Mouse (Mus musculus) limb, embryonic 14.5 days (tissue): ENCODE measurements around the gene Diras1. TPM values are rescaled to one million over a fixed set of nuclear protein-coding genes. Genes with fewer than 3 reads are reported as not detected.
A peak's percentile ranks its signal among the peaks of the same experiment; 100 is the strongest.

Experiments used
- ATAC-seq: fragments of 200-750 bp; cut with Nextera tagmentation; 2 replicates; pipeline ENCODE4 v1.8.0; 2017; ENCODE audit warnings: low read depth, moderate number of reproducible peaks, moderate TSS enrichment; ENCODE audit not compliant: low FRiP score
- DNase-seq: peaks from one replicate; pipeline ENCODE4 v3.0.0-alpha.2; 2015; ENCODE audit warnings: low spot score
- H3K27ac ChIP-seq: fragments of 300-500 bp; sonication (generic); replicated peaks from 2 replicates; pipeline ENCODE4 v1.5.1; 2014; ENCODE audit warnings: low read depth, mild to moderate bottlenecking, low read length, moderate library complexity, mixed read lengths
- H3K27me3 ChIP-seq: fragments of 300-500 bp; sonication (generic); 2 replicates; pipeline ENCODE4 v1.6.1; 2014; ENCODE audit warnings: low read length, mixed read lengths; ENCODE audit not compliant: control insufficient read depth, insufficient read depth
- H3K36me3 ChIP-seq: fragments of 300-500 bp; sonication (generic); 2 replicates; pipeline ENCODE4 v1.6.1; 2014; ENCODE audit warnings: mild to moderate bottlenecking, low read length, moderate library complexity, mixed read lengths; ENCODE audit not compliant: control insufficient read depth, insufficient read depth
- H3K4me1 ChIP-seq: fragments of 300-500 bp; sonication (generic); 2 replicates; pipeline ENCODE4 v1.6.1; 2014; ENCODE audit warnings: antibody characterized with exemption, low read length, mixed read lengths; ENCODE audit not compliant: control insufficient read depth, insufficient read depth
- H3K4me2 ChIP-seq: fragments of 300-500 bp; sonication (generic); replicated peaks from 2 replicates; pipeline ENCODE4 v1.6.1; 2014; ENCODE audit warnings: low read depth, mild to moderate bottlenecking, low read length, moderate library complexity; ENCODE audit not compliant: severe bottlenecking
- H3K4me3 ChIP-seq: fragments of 300-500 bp; sonication (generic); replicated peaks from 2 replicates; pipeline ENCODE4 v1.5.1; 2014; ENCODE audit warnings: low read length
- H3K9ac ChIP-seq: fragments of 300-500 bp; sonication (generic); 2 replicates; pipeline ENCODE4 v1.6.1; 2014; ENCODE audit warnings: mild to moderate bottlenecking, low read depth, low read length, moderate library complexity; ENCODE audit not compliant: severe bottlenecking
- H3K9me3 ChIP-seq: fragments of 300-500 bp; sonication (generic); 2 replicates; pipeline ENCODE4 v1.6.1; 2016; ENCODE audit warnings: low read length; ENCODE audit not compliant: control insufficient read depth
- POLR2A ChIP-seq: fragments of 200-500 bp; IDR thresholded peaks from 2 replicates; pipeline ENCODE4 v1.8.0; 2012; ENCODE audit warnings: inconsistent platforms, mild to moderate bottlenecking, moderate library complexity, borderline replicate concordance; ENCODE audit not compliant: insufficient read depth, insufficient read length; ENCODE audit errors: extremely low read depth
- WGBS: fragments of 180-500 bp; shearing (Covaris S2); extraction: QIAGEN DNeasy Blood & Tissue Kit; methylation state at CpG from one replicate; pipeline ENCODE4 v1.1.7; 2014; 5-methylcytosine and 5-hydroxymethylcytosine counted together
- polyA plus RNA-seq, 2 experiments: library from polyadenylated mRNA; depleted of rRNA in 1 of 2; stranded (reverse) in 1 of 2; unstranded in 1 of 2; fragments of >200 nt; fragmentation: Nextera tagmentation in 1 of 2; extraction: Ambion mirVana in 1 of 2; gene quantifications; 2 replicates each; pipeline versions ENCODE4 v1.2.1 to v1.2.3; 2012 to 2014

Diras1 gene
- polyA plus RNA-seq, 2 experiments: 0.20 TPM; not detected in 1

- no peaks in the 10 kb centered on the region for H3K27me3 ChIP-seq
- no peak for TF ChIP-seq POLR2A
- no peaks in the 10 kb centered on the region for H3K4me1 ChIP-seq
- ATAC-seq (no peak), DNase-seq (peak; percentile 60)
- no peak overlapping the region for H3K4me3 ChIP-seq
- 34% methylated on average over 13 of the region's 13 CpGs for WGBS
- no peak overlapping the region for H3K4me2 ChIP-seq
- no peak overlapping the region for H3K27ac ChIP-seq
- no peaks in the 10 kb centered on the region for H3K9me3 ChIP-seq
- no peak overlapping the region for H3K9ac ChIP-seq
- H3K36me3 ChIP-seq: peaks cover 45% of the 10 kb centered on the region
These were observed 16.2 kb upstream of the Diras1 start for GRCm38 (mm10) chr10:81041458-81042175.

- Histone ChIP-seq H3K27ac (no peak within 1 kb of the TSS), H3K9me3 (no peaks in the 10 kb centered on the region), H3K4me2 (peak within 1 kb of the TSS; percentile 65), H3K9ac (peak within 1 kb of the TSS; percentile 65), H3K4me1 (no peaks in the 10 kb centered on the region), H3K4me3 (peak within 1 kb of the TSS; percentile 84), H3K27me3 (no peaks in the 10 kb centered on the region), H3K36me3 (peaks cover 6% of the 10 kb centered on the region; the same call in 1 of the 2 replicates)
- ATAC-seq (peak; percentile 99), DNase-seq (peak; percentile 100)
- 0 out of 2 replicates have a peak, but pooled peaks have one; percentile 26 for TF ChIP-seq POLR2A
- WGBS: under 1% methylated on average over 35 of the region's 35 CpGs
These were observed 11.6 kb upstream of the Diras1 start, which contains the start of gene Slc39a3 for GRCm38 (mm10) chr10:81036988-81037580. Gene Slc39a3, minus strand, starts transcription at chr10:81037426.

DNA sequence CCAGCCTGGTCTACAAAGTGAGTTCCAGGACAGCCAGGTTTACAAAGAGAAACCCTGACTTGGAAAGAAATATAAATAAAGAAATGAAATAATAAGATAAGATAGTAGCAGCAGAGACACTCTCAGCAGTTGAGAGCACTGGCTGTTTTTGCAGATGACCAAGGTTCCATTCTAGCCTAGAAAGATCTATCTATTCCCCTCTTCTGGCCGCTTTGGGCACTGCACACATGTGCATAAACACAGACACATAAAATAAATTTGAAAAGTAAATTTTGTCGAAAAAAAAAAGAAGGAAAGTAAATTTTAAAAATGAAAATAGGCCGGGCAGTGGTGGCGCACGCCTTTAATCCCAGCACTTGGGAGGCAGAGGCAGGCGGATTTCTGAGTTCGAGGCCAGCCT is 10.8 kb upstream of the Diras1 start:
- Histone ChIP-seq H3K36me3 (peaks cover 8% of the 10 kb centered on the region), H3K4me2 (no peak overlapping the region), H3K9ac (no peak overlapping the region), H3K4me3 (no peak overlapping the region), H3K9me3 (no peaks in the 10 kb centered on the region), H3K27me3 (no peaks in the 10 kb centered on the region), H3K27ac (no peak overlapping the region), H3K4me1 (no peaks in the 10 kb centered on the region)
- 72% methylated on average over 7 of the region's 7 CpGs for WGBS
- no peak for ATAC-seq
- no peak for TF ChIP-seq POLR2A
- no peak for DNase-seq

DNA sequence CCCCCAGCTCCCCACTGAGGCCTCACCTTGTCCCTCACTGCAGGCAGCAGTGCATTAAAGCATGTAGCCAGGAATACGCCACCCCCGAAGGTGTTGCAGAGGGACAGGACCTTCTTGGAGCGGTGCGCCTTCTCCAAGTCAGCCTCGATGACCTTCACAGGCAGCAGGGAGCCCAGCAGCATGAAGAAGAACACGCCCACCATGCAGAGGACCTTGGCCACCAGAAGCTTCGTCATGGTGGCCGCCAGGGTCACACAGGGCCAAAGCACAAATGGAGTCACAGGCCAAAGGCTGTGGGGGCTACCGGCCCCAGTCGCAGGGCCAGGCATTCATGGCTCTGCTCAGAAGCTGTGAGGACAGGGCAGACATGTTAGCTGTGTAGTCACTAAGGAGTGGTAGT is 8.1 kb upstream of the Diras1 start:
- Histone ChIP-seq H3K27ac (no peak overlapping the region), H3K4me3 (no peak overlapping the region), H3K9ac (no peak overlapping the region), H3K4me2 (no peak overlapping the region), H3K27me3 (no peaks in the 10 kb centered on the region), H3K9me3 (no peaks in the 10 kb centered on the region), H3K4me1 (no peaks in the 10 kb centered on the region), H3K36me3 (peaks cover 23% of the 10 kb centered on the region)
- TF ChIP-seq POLR2A: no peak
- ATAC-seq (no peak), DNase-seq (no peak)
- 85% methylated on average over 10 of the region's 10 CpGs for WGBS

DNA sequence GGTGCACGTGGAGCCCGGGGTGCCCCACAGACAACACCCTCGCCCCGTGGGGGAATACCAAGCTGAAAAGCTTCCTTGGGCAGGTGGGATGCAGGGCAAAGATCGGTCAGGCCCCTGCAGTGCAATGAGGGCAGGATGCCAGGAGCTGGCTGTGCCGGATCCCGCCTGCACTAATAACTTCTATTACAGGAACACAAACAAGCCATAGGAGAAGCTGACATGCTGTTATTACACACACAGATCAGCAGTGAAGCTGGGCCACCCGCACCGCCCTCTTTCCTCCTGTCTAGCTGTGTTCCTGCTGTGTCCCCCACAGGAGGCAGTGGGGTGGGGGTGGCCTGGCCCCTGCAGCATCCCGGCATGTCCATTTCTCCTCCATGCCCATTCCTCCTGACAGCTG is 3.6 kb upstream of the Diras1 start:
- 64% methylated on average over 10 of the region's 10 CpGs for WGBS
- DNase-seq: no peak
- no peak for TF ChIP-seq POLR2A
- no peak overlapping the region for H3K9ac ChIP-seq
- no peak overlapping the region for H3K4me2 ChIP-seq
- H3K9me3 ChIP-seq: no peaks in the 10 kb centered on the region
- no peak overlapping the region for H3K27ac ChIP-seq
- H3K4me1 ChIP-seq: no peaks in the 10 kb centered on the region
- H3K4me3 ChIP-seq: no peak overlapping the region
- H3K27me3 ChIP-seq: peaks cover 17% of the 10 kb centered on the region; the same call in 1 of the 2 replicates
- peaks cover 23% of the 10 kb centered on the region for H3K36me3 ChIP-seq
- no peak; the same call in 1 of the 2 replicates for ATAC-seq
